Mouse (Mus musculus) bone marrow macrophage, adult 2 months (primary cell): Measurements from ENCODE around the gene Pgbd5. TPM values are rescaled to one million over a fixed set of nuclear protein-coding genes. Genes with fewer than 3 reads are reported as not detected.
"Not testable (repeated sequence)": the region's sequence is repeated elsewhere in the genome, so short reads cannot be mapped to it uniquely, and the experiment has no call there.

Experiments used
- H3K27ac ChIP-seq: 2 replicates; pipeline ENCODE4 v1.5.1; 2012; ENCODE audit warnings: low read depth, low read length; ENCODE audit not compliant: insufficient read depth
- H3K4me1 ChIP-seq: 2 replicates; pipeline ENCODE4 v1.6.1; 2012; ENCODE audit warnings: low read length; ENCODE audit not compliant: control insufficient read depth, insufficient read depth
- H3K4me3 ChIP-seq: 2 replicates; pipeline ENCODE4 v1.5.1; 2012; ENCODE audit warnings: mild to moderate bottlenecking, low read length, moderate library complexity; ENCODE audit not compliant: insufficient read depth
- CTCF ChIP-seq: IDR thresholded peaks from 2 replicates; pipeline ENCODE4 v1.5.1; 2012; ENCODE audit warnings: low read depth, mild to moderate bottlenecking, low read length, moderate library complexity
- POLR2A ChIP-seq: IDR thresholded peaks from 2 replicates; pipeline ENCODE4 v1.6.1; 2012; ENCODE audit warnings: mild to moderate bottlenecking, low read depth, low read length, borderline replicate concordance
- polyA plus RNA-seq: library from polyadenylated mRNA; stranded (reverse); fragments of >200 nt; gene quantifications from 2 replicates; pipeline ENCODE4 v1.2.4, GENCODE M21; 2012; ENCODE audit not compliant: missing spikeins, insufficient read depth, insufficient read length

The Pgbd5 gene
- polyA plus RNA-seq, 1 experiment = not detected

GRCm38 (mm10) chr8:124433451-124434125 is 5.9 kb downstream of the Pgbd5 start:
- Histone ChIP-seq H3K4me3 (peak overlapping the region; percentile 58), H3K4me1 (peaks cover 22% of the 10 kb centered on the region), H3K27ac (0 out of 2 replicates have a peak overlapping the region, but pooled peaks have one; percentile 22)
- 0 out of 2 replicates have a peak, but pooled peaks have one; percentile 14 for TF ChIP-seq POLR2A
- no peak for TF ChIP-seq CTCF

DNA sequence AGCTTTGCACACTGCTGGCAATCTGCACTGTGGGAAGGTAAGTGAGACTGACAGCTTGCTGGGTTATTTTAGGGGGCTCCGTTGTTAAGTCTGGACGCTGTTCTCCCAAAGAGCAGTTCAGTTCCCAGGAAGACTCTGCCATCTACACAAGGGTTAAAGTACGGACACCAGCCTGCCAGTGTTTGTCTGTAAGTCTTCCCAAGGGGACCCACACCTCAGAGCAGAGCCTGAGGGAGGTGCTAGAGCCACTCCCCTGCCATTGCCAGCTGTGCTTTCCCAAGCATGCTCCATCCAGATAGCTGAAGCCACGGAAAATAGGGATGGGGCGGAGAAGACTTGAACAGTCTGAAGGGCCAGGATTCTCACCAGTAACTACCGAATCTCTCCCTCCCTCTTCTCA is 8.6 kb downstream of the Pgbd5 start:
- Histone ChIP-seq H3K4me1 (peaks cover 15% of the 10 kb centered on the region), H3K4me3 (no peak overlapping the region), H3K27ac (no peak overlapping the region)
- TF ChIP-seq CTCF (no peak), POLR2A (no peak)

GRCm38 (mm10) chr8:124429417-124429816 is 10.0 kb downstream of the Pgbd5 start:
- TF ChIP-seq CTCF (no peak), POLR2A (no peak)
- peaks cover 7% of the 10 kb centered on the region for H3K4me1 ChIP-seq

GRCm38 (mm10) chr8:124428721-124429120 is 10.7 kb downstream of the Pgbd5 start:
- H3K27ac ChIP-seq, H3K4me1 ChIP-seq, H3K4me3 ChIP-seq: not testable (repeated sequence)

More at GRCm38 (mm10) chr8:124429417-124429816, 10.0 kb downstream of the Pgbd5 start:
- Histone ChIP-seq H3K27ac (no peak overlapping the region), H3K4me3 (no peak overlapping the region)

DNA sequence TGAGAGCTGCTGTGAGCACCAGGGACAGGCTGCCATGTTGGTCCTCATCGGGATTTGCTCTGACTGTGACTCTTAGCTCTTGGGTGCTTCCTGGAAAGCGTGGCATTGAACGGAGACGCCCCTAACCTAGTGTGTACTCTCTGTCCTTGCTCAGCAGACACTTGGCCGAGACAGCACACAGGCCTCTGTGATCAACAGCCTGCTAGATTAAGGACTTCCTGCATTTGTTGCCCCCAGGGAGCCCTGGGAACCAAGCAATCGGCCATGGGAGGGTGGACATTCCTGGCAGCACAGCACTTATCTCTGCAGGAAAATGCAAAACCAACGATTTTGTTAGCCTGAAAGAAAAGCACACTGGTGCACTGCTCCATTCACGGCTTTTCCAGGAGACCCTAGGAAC is 18.0 kb downstream of the Pgbd5 start:
- Histone ChIP-seq H3K4me3 (no peak overlapping the region), H3K27ac (no peak overlapping the region), H3K4me1 (no peaks in the 10 kb centered on the region)
- no peak for TF ChIP-seq POLR2A
- no peak for TF ChIP-seq CTCF

- no peak for TF ChIP-seq POLR2A
- no peak for TF ChIP-seq CTCF
- H3K27ac ChIP-seq = no peak overlapping the region
- H3K4me3 ChIP-seq = no peak overlapping the region
- H3K4me1 ChIP-seq = no peaks in the 10 kb centered on the region
Measured at GRCm38 (mm10) chr8:124418927-124419326, 20.5 kb downstream of the Pgbd5 start.

DNA sequence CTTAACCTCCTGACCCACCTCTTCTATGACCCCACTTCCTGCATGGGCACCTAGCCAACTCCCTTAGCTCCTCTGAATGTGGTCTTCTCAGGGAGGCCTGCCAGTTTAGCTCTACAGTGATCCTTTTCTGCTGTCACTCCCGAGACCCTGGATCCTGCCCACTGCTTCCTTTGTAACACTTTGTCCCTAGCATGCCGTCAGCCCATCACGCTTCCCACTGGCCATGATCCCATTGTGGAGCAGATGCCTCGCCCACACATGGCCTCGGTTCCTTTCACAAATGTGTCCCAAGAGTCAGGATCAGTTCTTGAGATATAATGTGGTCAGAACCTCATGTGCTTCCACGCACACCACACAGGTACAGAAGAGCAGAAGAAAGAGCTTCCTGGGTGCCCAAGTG is 21.3 kb downstream of the Pgbd5 start:
- Histone ChIP-seq H3K4me3 (no peak overlapping the region), H3K4me1 (no peaks in the 10 kb centered on the region), H3K27ac (no peak overlapping the region)
- no peak for TF ChIP-seq CTCF
- no peak for TF ChIP-seq POLR2A

DNA sequence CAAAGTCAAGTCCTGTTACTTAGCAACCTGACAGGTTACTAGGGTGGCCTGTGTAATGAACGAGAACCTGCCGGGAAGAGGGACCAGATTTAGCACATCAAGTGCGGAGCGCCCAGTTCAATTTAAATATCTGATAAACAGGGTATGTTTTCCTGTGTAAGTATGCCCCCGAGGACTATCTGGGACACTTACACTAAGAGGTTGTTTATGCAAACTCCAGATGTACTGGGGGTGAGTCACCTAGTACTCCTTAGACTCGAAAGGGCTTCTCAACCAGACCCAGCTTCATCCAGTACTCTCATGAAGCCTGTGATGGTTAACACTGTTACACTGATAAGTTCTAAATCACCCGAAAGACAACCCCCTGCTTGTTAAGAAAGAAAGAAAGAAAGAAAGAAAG is 22.8 kb downstream of the Pgbd5 start:
- Histone ChIP-seq H3K4me1 (no peaks in the 10 kb centered on the region), H3K27ac (no peak overlapping the region), H3K4me3 (no peak overlapping the region)
- TF ChIP-seq CTCF (no peak), POLR2A (no peak)

DNA sequence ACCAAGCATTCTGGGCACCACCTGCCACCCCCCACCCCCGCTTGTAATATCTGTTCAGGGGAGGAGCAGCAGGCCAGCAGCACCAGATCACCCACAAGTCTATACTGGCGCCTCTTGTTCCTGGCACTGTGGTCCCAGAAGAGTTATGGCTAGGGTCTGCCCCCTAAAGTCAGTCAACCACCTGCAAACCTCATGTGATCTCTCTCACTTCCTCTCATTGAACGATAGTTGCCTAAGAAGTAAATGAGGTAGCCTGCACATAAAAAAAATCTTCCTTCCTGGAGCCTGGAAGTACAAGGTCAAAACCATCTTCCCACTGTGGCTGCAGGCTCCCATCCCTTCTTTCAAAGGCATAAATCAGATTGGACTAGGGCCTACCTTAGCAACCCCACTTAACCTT is 23.7 kb downstream of the Pgbd5 start:
- H3K27ac ChIP-seq = no peak overlapping the region
- no peak for TF ChIP-seq CTCF
- TF ChIP-seq POLR2A = no peak
- H3K4me1 ChIP-seq = no peaks in the 10 kb centered on the region
- no peak overlapping the region for H3K4me3 ChIP-seq

- TF ChIP-seq CTCF (no peak), POLR2A (no peak)
- H3K27ac ChIP-seq = no peak overlapping the region
- H3K4me1 ChIP-seq = no peaks in the 10 kb centered on the region
- H3K4me3 ChIP-seq = no peak overlapping the region
Measured at GRCm38 (mm10) chr8:124415002-124415401, 24.5 kb downstream of the Pgbd5 start.
